Mouse (Mus musculus): ENCODE measurements around the gene Zfp386. TPM values are rescaled to one million over a fixed set of nuclear protein-coding genes. Genes with fewer than 3 reads are reported as not detected.

The Zfp386 gene
- total RNA-seq, 2 experiments from 2014 or later, result 27.8 to 29.3 TPM

DNA sequence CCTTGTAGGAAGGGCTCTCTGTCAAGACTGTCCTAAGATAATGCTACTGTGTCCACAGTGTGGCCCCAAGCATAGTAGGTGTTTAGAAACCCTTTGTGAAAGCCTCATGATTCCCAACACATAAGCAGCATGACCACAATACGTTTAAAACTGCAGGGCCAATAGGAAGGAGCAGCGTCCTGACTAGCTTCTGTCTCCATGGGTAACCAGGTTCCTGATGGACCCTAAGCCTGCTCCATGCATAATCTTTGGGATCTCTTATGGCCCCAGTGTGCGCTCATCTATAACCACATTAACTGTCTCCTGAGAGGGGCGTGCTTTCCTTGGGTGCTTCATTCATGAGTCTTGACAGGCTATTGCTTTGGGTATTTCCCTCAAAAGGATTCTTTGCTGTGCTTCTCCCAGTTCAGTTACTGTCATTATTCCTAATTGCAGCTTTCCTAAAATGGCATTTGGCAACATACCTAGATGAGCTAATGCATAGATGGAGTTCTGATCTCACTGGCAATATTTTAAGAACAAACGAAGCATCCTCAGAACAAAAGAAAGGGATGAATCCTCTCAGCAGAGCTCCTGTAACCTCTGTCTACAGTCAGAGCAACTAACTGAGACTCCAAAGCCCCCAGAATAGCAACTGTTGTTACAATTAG is 39.6 kb downstream of the Zfp386 start:
- DNase-seq (ENCODE audit: low spot score in 2 of 2), result no peak

- DNase-seq (ENCODE audit: low spot score in 2 of 2), result no peak
Measured at GRCm38 (mm10) chr12:116089836-116090235, 42.3 kb downstream of the Zfp386 start.

GRCm38 (mm10) chr12:116094765-116095555 is 47.4 kb downstream of the Zfp386 start:
- no peak for DNase-seq (ENCODE audit: low spot score in 2 of 2)

GRCm38 (mm10) chr12:116096361-116096904 is 48.9 kb downstream of the Zfp386 start:
- DNase-seq (ENCODE audit: low spot score in 2 of 2), result peak in 1 of 2 experiments; percentile 3

DNA sequence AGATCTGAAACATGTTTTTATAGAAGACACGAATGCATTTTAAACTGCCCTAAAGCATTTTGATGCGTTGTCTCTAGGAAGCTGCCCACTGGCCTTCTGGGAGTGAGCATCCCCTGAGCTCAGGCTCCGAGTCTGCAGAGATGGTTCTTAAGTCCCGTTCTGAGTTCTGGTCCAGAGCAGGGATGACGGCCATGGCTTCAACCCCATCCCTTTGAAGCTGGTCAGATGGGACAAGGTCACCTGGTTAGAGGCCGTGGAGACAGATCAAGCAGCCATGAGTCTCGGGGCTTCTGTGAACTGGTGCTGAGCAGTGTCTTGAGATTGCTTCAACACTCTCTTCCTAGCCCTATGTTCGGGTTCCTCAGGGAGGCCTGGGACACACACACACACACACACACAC is 49.6 kb downstream of the Zfp386 start:
- no peak for DNase-seq (ENCODE audit: low spot score in 2 of 2)

GRCm38 (mm10) chr12:116101945-116102344 is 54.4 kb downstream of the Zfp386 start:
- no peak for DNase-seq (ENCODE audit: low spot score in 2 of 2)

DNA sequence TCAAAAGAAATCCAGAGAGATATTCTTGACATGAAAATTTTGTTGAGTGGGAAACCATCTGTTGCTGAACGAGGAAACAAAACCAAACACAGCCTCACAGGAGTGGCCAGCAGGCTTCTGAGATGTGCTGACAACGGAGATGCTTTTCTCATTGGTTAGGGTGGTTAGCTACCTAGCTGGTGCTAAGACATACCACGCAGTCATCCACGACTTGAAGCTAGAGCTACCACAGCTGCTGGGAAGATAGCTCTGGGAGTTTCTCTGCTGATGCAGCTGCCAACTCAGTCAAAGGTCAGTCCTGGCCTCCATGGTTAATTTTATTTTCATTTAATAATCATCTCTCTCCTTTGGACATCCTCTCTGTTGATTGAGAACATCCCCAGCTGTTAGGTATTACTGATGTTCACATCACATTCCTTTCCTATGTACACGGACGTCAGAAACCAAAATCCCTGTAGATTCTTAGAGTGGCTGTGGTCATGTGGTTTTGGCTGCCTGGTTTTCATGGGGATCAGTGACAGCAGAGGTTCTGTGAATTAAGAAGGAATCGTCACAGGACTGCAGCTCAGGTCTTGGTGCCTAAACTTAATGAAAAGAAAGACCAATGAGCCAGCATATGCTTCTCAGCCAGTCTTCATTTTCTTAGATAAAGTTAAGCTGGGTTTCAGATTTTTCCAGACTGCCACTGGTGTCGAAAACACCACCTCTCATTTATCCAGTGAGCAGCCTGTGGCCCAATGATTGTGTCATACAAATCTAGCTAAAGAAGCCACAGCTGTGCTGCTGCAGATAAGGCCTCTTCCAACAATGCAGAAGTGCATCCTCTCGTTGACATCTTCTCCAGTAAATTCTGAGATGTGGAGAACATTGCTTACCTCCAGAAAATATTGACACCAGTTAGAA is 62.2 kb downstream of the Zfp386 start:
- no peak for DNase-seq (ENCODE audit: low spot score in 2 of 2)

DNA sequence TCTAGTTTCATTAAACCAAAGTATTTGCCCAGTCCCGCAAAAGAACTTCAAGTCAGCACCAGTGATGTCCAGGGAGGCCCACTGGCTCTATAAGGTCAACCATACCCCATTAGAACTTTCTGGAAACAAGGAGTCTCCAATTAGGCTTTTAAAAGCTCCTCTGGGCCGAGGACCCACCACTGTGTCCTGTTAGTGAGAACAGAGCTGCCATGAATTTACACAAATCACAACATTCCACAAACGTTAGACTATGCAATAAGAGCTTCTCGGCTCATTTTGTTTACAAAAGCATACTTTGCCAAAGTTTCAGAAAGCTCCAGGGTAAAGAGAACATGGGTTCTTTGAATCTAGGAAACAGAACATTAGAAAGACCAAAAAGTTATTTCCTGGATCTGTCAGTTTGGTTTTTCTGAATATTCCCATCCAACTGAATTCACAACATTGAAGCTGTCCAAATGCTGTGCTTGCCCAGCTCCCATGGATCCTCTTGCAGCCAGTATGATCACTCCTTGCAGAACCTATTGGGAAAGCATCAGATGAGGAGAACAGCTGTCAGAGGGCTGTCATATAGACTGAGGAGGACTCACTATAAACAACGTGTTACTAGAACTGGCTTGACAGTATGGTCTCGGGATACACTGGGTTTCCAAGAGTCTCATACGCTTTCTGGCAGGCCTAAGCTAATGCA is 63.6 kb downstream of the Zfp386 start:
- DNase-seq (ENCODE audit: low spot score in 2 of 2), result no peak

Other genes with a start within 250 kb of the Zfp386 start
- under 1 TPM; 0.46 to 0.99 TPM for gene Vipr2, start 30.0 kb downstream of the Zfp386 start, total RNA-seq (2021)
- 10 to 100 TPM; 16.2 to 16.4 TPM for gene Wdr60, start 215.3 kb downstream of the Zfp386 start, total RNA-seq (2021)
- gene Gm11027, start 227.7 kb downstream of the Zfp386 start, total RNA-seq (2021), result not detected
- 10 to 100 TPM; 64.9 to 69.9 TPM for gene Esyt2, start 233.5 kb downstream of the Zfp386 start, total RNA-seq (2021)